Mouse (Mus musculus) spleen, adult 2 months (tissue): ENCODE data around the gene Runx2. TPM values are rescaled to one million over a fixed set of nuclear protein-coding genes. Genes with fewer than 3 reads are reported as not detected.

Experiments
- DNase-seq, 2 experiments: peaks; one replicate each; pipeline versions ENCODE4 v3.0.0 to v3.0.0-alpha.2; 2012 to 2021; ENCODE audit warnings: low spot score in 2 of 2, low read depth in 1 of 2
- H3K27ac ChIP-seq: fragments of 200-500 bp; 2 replicates; pipeline ENCODE4 v1.5.1; 2012; ENCODE audit warnings: low read length, inconsistent platforms; ENCODE audit not compliant: insufficient read depth
- H3K27me3 ChIP-seq: fragments of 200-500 bp; 2 replicates; pipeline ENCODE4 v1.6.1; 2012; ENCODE audit warnings: mild to moderate bottlenecking, moderate library complexity, low read length, inconsistent platforms; ENCODE audit not compliant: control insufficient read depth, insufficient read depth
- H3K36me3 ChIP-seq: fragments of 200-500 bp; 2 replicates; pipeline ENCODE4 v1.6.1; 2012; ENCODE audit warnings: mild to moderate bottlenecking, low read length, inconsistent platforms; ENCODE audit not compliant: control insufficient read depth, insufficient read depth
- H3K4me1 ChIP-seq: fragments of 200-500 bp; 2 replicates; pipeline ENCODE4 v1.6.1; 2011; ENCODE audit warnings: inconsistent platforms; ENCODE audit not compliant: control insufficient read depth, insufficient read depth, insufficient read length
- H3K4me3 ChIP-seq: fragments of 200-500 bp; 2 replicates; pipeline ENCODE4 v1.5.1; 2011; ENCODE audit warnings: mild to moderate bottlenecking, inconsistent platforms; ENCODE audit not compliant: insufficient read depth, insufficient read length; ENCODE audit errors: extremely low read depth
- CTCF ChIP-seq: fragments of 200-500 bp; IDR thresholded peaks from 2 replicates; pipeline ENCODE4 v1.5.1; 2011; ENCODE audit warnings: mild to moderate bottlenecking, inconsistent platforms; ENCODE audit not compliant: insufficient read depth, insufficient read length, insufficient replicate concordance; ENCODE audit errors: extremely low read depth
- POLR2A ChIP-seq: fragments of 200-500 bp; IDR thresholded peaks from 2 replicates; pipeline ENCODE4 v1.6.1; 2011; ENCODE audit warnings: low read depth, low read length, inconsistent platforms
- WGBS: fragments of 180-500 bp; shearing (Covaris S2); methylation state at CpG from one replicate; pipeline ENCODE4 v1.1.7; 2018; 5-methylcytosine and 5-hydroxymethylcytosine counted together
- polyA plus RNA-seq: library from polyadenylated mRNA; depleted of rRNA; stranded (reverse); fragments of >200 nt; gene quantifications from 2 replicates; pipeline ENCODE4 v1.2.3, GENCODE M21; 2012

The Runx2 gene
- polyA plus RNA-seq, 1 experiment, result 11.1 TPM

- TF ChIP-seq POLR2A (no peak), CTCF (no peak)
- H3K27ac ChIP-seq, result no peak overlapping the region
- WGBS, result 89% methylated on average over 8 of the region's 8 CpGs
- peaks cover 9% of the 10 kb centered on the region; the same call in 1 of the 2 replicates for H3K4me1 ChIP-seq
- no peak overlapping the region for H3K4me3 ChIP-seq
- no peak for DNase-seq
- H3K36me3 ChIP-seq, result no peaks in the 10 kb centered on the region
- no peaks in the 10 kb centered on the region for H3K27me3 ChIP-seq
Measured at GRCm38 (mm10) chr17:44651613-44652012, 163.0 kb downstream of the Runx2 start.

- H3K27me3 ChIP-seq, result no peaks in the 10 kb centered on the region
- no peaks in the 10 kb centered on the region for H3K36me3 ChIP-seq
- H3K4me1 ChIP-seq, result peaks cover 9% of the 10 kb centered on the region; the same call in 1 of the 2 replicates
- no peak overlapping the region for H3K4me3 ChIP-seq
- no peak for DNase-seq
- 87% methylated on average over 2 of the region's 2 CpGs for WGBS
- no peak overlapping the region for H3K27ac ChIP-seq
- TF ChIP-seq CTCF (no peak), POLR2A (no peak)
Measured at GRCm38 (mm10) chr17:44650431-44650830, 164.2 kb downstream of the Runx2 start.

- Histone ChIP-seq H3K27me3 (no peaks in the 10 kb centered on the region), H3K4me3 (no peak overlapping the region), H3K4me1 (peaks cover 4% of the 10 kb centered on the region; the same call in 1 of the 2 replicates), H3K27ac (no peak overlapping the region), H3K36me3 (no peaks in the 10 kb centered on the region)
- WGBS, result 83% methylated on average over 8 of the region's 8 CpGs
- no peak for DNase-seq
- TF ChIP-seq POLR2A (no peak), CTCF (no peak)
Measured at GRCm38 (mm10) chr17:44649056-44649455, 165.5 kb downstream of the Runx2 start.

GRCm38 (mm10) chr17:44647916-44648315 lies 166.7 kb downstream of the Runx2 start:
- DNase-seq, result no peak
- TF ChIP-seq POLR2A (no peak), CTCF (no peak)
- no peaks in the 10 kb centered on the region for H3K4me1 ChIP-seq
- 92% methylated on average over 6 of the region's 6 CpGs for WGBS
- no peaks in the 10 kb centered on the region for H3K27me3 ChIP-seq
- no peak overlapping the region for H3K4me3 ChIP-seq
- H3K36me3 ChIP-seq, result no peaks in the 10 kb centered on the region
- H3K27ac ChIP-seq, result no peak overlapping the region

GRCm38 (mm10) chr17:44645146-44645545 lies 169.5 kb downstream of the Runx2 start:
- no peak for DNase-seq
- Histone ChIP-seq H3K27me3 (no peaks in the 10 kb centered on the region), H3K4me1 (peaks cover 3% of the 10 kb centered on the region; the same call in 1 of the 2 replicates), H3K4me3 (no peak overlapping the region), H3K27ac (no peak overlapping the region), H3K36me3 (no peaks in the 10 kb centered on the region)
- 83% methylated on average over 8 of the region's 8 CpGs for WGBS
- no peak for TF ChIP-seq POLR2A
- no peak for TF ChIP-seq CTCF

- Histone ChIP-seq H3K4me3 (no peak overlapping the region), H3K36me3 (no peaks in the 10 kb centered on the region), H3K27ac (no peak overlapping the region), H3K27me3 (no peaks in the 10 kb centered on the region), H3K4me1 (peaks cover 3% of the 10 kb centered on the region; the same call in 1 of the 2 replicates)
- 89% methylated on average over 6 of the region's 6 CpGs for WGBS
- DNase-seq, result no peak
- no peak for TF ChIP-seq CTCF
- TF ChIP-seq POLR2A, result no peak
Measured at GRCm38 (mm10) chr17:44643260-44643659, 171.3 kb downstream of the Runx2 start.

- H3K27ac ChIP-seq, result no peak overlapping the region
- H3K4me3 ChIP-seq, result no peak overlapping the region
- peaks cover 3% of the 10 kb centered on the region; the same call in 1 of the 2 replicates for H3K4me1 ChIP-seq
- DNase-seq, result no peak
- H3K36me3 ChIP-seq, result no peaks in the 10 kb centered on the region
- WGBS, result 54% methylated on average over 4 of the region's 4 CpGs
- H3K27me3 ChIP-seq, result no peaks in the 10 kb centered on the region
- TF ChIP-seq CTCF (no peak), POLR2A (no peak)
Measured at GRCm38 (mm10) chr17:44642126-44642525, 172.5 kb downstream of the Runx2 start.
